Mouse (Mus musculus): ENCODE measurements at regions not wholly inside any gene's neighbourhood (a gene's known extent, or its start where the extent isn't known, plus 50 kb on each side); places are given as distances from the start of the nearest gene placed in this dataset.

DNA sequence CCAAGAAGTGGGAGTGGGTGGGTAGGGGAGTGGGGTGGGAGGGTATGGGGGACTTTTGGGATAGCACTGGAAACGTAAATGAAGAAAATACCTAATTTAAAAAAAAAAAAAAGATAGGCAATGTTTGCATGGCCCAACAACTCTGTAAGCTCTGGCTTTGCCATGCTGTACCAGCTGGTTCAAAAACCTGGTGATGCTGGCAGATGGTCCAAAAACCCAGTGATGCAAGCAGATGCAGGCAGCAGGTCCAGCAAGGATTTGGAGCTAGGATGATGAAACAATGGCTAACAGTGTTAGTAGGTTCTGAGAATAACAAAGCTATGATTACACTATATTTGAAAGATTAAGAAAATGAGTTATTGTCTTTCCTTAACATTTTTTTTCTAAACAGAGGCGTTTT is 466.6 kb upstream of the B3galt2 start:
- TF ChIP-seq CTCF (IDR thresholded peaks at IDR 0.05; ENCODE audit: low read depth): no peak
- TF ChIP-seq EP300 (IDR thresholded peaks at IDR 0.05; ENCODE audit: low read depth): no peak
